Mouse (Mus musculus) megakaryocyte, embryonic 14.5 days (primary cell): ENCODE results near the gene Cbarp.

Source experiments
- FLI1 ChIP-seq: IDR thresholded peaks from 2 replicates; pipeline ENCODE4 v1.6.1; 2012; ENCODE audit warnings: low read length, inconsistent platforms, mixed read lengths
- GATA1 ChIP-seq: IDR thresholded peaks from 3 replicates; pipeline ENCODE4 v1.6.1; 2012; ENCODE audit warnings: mixed read lengths, low read length, inconsistent platforms, borderline replicate concordance

- TF ChIP-seq GATA1 (no peak), FLI1 (no peak)
These were observed 6.6 kb upstream of the Cbarp start for GRCm38 (mm10) chr10:80147146-80147718.
